Mouse (Mus musculus) kidney, postnatal 36 days (tissue): Measurements from ENCODE around the gene Rab22a.
"Not testable (repeated sequence)": the region's sequence is repeated elsewhere in the genome, so short reads cannot be mapped to it uniquely, and the experiment has no call there.

Experiments
- DNase-seq, 2 experiments: peaks; one replicate each; pipeline ENCODE4 v3.0.0; 2021 to 2022; ENCODE audit warnings: mixed read lengths in 2 of 2

Rab22a gene

DNA sequence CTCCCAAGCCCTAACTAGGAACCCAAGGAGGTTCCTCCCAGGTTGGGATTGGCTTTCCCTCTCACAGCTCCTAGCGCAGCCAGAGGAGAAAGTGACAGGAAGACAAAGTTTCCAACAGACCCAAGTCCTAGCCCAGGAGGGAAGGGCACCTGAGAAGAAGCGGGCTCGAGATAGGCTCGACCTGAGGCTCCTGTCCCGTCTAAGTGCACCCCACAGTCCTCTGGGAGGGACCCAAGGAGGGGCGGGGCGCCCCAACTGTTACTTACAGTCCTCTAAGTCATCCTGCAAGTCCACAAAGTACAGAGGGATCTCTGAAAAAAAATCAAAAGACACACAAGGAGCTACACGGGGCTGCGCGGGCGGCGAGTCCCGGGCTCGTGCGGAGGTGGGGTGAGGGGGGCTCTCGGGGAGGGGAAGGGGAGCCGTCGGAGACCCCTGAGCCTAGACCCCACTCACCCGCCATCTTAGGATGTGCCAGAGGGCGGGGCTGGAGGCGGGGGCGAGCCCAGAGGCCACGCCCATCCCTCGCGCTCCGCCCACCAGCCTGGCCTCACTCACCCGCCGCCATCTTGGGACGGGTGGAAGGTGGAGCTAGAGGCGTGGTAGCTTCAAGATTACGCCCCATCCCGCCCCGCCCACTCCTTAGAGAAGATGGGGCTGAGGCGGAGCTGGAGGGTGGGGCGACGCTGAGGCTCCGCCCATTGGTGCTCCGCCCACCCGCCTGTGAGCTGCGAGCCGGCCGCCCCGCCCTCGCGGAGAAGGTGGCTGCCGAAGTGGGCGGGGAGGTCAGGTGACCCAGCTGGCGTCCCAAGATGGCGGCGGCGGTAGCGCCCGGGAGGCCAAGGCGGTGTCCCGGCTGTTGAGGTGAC is at the start of gene Rab22a:
TSS of gene Rab22a (plus strand) at position 704 of the 869 bp plus-strand sequence.
- peak; percentile 98 to 99 for DNase-seq

DNA sequence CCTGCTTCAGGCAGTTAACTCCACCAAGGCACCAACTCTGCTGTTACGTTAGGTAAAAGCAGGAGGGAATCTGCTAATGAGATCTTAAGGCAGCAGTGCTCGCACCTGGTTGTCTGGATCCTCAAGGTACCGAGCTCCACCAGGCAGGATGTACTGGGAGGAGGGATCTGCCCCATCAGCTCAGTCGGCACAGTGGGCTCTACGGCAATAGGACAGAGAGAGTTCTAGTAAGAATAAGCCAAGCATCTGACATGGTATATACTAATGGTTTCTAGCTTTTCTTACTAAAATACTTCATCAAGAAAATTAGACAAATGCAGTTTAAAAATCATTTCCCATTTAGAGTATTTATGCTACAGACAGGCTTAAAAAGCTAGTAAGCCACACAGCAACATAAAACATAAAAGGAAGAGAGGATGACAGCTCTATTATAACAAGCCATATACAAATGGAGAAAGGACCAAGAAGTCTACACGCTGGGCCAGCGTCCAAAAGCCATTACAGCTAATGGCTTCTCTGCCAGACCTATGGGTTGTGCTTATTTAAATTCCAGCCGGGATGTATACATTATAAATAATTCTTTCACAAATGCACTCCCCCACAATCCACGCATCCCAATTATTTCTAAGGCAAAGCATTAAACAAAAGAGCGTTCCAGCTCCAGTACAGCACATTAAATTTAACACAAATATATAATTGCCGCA is 44.0 kb upstream of the Rab22a start:
- no peak for DNase-seq

DNA sequence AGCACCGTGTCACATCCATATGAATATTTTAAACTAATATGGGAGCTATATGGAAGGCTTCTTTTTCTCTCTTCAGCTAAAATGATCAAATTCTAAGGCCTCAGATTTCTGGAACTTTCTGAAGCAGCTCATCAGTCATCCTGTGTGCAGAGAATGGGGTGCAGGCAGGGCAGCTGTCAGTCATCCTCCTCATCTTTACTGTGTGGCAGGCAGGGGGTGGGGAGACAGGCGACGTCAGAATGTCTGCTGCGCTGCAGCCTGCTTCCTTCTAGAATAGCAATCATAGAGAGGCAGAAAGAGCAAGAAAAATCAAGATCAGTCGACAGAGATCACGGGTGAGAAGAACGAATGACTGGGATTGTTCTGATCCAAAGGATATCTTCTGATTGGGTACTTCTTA is 43.4 kb upstream of the Rab22a start:
- no peak for DNase-seq

DNA sequence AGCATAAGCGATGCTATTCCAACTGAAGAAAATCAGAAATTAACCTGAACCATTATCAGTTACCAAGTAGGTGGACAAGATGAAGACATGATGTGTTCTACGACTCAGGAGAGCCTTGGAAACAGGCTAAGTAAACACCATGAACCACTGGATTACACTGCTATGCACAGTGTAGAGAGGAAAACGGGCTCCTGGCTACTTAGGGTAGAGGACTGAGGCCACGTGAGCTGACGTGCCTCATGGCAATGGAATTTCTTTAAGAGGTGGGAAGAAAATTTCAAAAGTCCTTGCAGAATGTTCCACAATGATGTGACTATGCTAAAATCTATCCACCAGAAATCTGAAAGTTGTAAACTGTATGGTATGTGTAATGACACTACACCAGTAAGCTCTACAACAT is 40.4 kb upstream of the Rab22a start:
- DNase-seq: no peak

DNA sequence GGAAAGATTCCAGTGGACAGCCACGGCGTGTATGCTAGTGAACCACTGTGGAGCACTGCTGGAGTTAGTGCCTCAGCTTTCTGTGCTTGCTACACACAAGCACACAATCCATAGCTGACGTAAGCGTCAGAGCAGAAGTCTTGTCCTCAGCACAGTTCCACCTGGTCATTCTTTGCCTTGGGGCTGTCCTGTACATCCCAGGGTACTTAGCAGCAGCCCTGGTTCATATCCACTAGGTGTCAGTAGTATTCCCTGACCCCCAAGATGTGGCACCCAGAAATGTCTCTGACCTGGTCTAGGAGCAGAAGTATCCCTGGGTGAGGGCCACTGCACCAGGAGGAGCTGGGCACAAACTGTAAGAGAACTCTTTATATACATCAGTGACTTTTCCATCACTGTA is 38.9 kb upstream of the Rab22a start:
- no peak for DNase-seq

DNA sequence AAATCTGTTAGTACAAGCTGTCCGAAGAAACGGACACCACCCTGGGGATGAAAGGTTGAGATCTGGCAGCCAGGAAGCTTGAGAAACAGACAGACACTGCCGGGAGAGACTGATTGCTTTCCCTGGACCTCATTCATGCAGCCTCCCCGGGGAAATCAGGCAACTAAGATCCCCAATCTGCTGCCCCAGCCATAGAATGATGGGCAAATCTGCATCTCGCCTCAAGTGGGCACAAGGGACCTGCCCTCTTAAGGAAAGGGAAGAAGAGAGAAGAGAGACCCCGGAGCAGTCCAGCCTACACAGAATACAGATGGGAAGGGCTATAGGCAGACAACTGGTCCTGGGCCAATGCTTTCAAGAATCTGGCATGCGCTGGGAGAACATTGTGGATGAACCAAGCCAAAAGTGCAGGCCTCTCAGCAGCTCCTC is 37.4 kb upstream of the Rab22a start:
- DNase-seq: no peak

DNA sequence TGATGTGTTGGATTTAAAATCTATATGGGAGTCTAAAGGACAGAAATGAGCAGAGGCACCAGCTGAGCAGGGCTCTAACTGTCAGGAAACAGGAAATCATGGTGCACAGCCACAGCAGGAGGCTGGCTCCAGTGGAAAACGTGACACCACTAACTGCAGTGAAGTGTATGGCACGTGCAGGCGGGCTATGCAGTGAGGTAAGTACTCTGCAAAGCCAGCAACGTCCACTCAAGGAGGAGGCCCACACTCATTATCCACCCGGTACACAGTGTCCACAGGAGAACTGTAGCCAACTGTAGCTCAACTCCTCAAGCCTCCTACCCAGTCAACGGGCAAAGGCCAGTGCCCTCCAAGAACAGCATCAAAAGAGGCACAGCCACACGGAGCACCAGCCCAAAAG is 34.9 kb upstream of the Rab22a start:
- no peak for DNase-seq

DNA sequence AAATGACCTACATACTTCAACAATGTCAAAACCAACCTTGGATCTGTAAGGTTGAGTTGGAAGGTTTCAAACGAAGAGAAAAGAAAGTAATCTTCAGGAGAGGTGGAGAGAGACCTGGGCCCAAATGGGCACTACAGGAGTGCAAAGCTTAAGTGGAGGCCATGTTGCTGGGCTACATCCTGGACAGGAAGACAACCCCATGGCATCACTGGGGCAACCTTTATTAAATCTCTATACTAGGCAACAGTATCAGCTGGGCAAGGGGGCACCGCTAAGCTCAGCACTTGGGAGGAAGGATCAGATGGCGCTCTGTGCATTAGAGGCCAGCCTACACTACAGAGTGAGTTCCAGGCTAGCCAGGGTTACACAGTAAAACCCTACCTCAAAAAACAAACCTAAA is 33.8 kb upstream of the Rab22a start:
- no peak for DNase-seq

DNA sequence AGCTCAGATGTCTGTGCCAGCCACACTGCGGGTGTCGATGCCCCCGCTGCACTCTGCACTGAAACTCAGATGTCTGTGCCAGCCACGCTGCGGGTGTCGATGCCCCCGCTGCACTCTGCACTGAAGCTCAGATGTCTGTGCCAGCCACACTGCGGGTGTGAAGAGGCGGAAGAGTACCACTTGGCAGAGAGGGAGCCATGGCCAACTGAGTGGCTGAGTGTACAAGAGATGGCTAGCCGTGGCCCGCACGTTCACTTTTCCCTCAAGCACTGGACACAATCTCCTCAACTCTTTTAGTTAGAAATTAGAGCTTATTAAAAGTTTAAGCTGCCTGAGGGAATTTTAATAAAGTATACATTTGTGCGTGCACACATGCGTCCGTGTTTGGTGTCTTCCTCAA is 25.5 kb upstream of the Rab22a start:
- DNase-seq: not testable (repeated sequence)

DNA sequence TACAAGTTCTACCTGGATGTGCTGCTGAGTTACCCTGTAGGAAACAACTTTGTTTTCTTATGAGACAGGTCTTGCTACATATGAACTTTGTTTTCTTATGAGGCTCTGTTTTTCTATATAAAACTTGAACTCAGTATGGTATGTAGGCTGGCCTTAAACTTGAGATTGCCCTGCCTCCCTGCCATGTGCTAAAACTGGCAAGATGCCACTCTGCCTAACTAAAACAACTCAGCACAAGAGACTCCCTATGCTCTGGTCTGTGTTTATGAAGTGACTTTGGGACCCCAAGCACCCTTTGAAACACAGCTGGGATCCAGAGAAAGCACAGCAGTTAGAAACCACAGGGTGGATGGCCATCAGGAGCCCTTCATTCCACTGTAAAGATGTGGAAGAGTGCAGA is 18.2 kb upstream of the Rab22a start:
- DNase-seq: no peak

DNA sequence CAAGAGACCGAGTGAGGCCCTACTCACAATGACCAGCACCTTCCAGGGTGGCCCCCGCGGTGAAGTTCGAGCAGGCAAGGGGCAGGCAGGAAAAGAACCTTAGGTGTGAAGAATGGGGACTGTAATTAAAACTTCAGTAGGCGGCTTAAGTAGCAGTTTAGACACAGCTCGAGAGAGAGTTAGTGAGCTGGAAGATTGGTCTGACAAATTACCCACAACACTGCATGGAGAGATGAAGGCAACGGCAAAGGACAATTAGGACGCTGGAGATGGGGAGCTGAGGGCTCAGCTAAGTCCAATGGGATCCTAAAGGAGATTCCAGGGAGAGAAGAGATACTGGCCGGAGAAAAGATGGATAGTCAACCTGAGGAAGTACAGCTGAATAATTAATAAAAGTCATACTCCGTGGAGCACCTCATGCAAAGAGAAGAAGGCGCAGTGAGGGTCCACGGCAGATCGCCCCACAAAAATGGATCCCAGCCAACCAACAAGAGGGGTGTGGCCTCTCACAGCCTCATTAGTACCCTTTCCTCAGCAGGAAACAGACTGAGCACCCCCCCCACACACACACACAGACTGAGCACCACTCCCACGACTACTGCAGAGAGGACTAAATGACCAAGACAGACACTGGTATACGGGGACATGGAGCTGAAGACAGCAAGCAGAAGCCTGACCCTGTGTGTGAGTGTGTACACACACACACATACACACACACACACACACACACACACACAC is 17.1 kb upstream of the Rab22a start:
- no peak for DNase-seq

DNA sequence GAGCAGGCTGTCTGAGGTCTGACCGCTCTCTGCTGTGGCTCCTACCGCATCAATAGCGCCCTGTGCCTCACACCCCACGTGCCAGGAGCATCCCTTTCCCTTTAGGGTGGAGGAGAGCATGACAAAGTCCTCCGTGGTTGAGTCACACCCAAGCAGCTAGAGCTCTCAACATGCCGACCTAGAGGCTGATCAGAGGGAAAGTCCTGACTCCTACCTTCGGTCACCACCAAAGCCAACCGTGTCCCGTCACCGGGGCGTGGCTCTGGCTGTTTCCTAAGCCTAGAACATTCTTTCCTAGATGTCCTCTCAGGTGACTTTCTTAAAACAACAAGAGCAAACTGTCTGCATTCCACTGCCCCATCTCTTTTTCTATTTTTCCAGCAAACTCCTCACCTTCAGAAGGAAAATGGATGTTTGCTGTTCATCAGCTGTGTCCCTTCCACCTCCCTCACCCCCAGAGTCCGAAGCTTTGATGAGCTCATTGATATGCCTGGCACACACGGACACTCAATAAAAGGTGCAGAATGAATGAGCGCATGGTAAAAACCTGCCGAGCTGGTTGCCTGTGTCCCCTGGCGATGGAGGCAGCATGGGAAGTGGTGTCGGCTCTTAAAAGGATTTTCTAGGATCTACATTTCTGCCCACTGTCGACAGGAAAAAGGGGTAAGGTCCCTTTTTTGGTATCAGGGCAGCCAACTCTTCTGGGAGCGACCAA is 12.2 kb upstream of the Rab22a start:
- peak; percentile 15 to 21 for DNase-seq

DNA sequence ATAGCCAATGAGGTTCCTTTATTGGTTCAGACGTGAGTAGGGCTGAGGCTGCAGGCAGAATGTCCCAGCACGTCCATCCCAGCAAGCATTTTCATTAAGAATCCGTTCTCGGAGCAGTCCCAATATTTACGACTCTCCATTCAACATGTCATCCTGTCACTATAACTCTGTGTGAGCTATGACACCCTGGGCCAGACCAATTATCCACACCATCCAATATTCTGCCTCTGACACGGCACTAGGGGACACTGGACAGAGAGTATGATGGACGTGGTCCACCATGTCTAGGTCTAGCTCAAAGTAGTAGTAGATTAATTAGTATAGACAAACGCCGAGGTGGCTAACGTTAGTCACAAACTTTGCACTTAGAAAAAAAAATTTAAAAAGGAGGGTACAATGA is 9.8 kb upstream of the Rab22a start:
- no peak for DNase-seq

DNA sequence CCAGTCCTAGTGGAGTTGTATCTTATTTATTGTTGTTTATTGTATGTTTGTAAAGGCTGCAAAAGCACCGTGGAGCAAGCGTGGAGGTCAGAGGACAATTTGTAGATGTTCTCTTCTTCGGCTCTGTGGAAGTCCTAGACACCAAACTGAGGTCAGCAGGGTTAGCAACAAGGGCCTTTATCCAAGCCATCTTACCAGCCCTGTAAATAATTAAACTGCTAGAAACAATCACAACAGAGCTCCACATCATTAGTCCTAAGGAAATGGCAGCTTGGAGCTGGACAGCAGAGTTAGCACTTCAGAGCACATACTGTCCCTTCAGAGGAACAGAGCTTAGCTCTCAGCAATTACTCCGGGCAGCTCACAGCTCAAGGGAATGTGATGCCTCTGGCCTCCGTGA is 6.0 kb upstream of the Rab22a start:
- peak; percentile 33 to 62 for DNase-seq

DNA sequence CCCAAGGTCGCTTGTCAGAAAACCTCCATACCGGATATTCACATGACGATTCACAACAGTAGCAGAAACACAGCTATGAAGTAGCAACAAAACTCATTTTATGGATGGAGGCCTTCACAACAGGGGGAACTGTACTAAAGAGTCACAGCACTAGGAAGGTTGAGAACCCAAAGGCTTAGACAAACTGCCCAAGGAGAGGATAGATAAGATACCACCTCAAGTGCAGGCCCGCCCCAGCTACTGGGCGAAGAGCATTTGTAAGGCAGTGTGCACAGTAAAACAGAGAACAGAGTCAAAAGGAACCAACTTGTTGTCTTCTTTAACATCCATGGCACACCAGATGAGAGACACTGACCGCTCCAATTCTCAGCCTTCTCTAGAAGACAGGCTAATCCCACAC is 1.8 kb upstream of the Rab22a start:
- DNase-seq: no peak

DNA sequence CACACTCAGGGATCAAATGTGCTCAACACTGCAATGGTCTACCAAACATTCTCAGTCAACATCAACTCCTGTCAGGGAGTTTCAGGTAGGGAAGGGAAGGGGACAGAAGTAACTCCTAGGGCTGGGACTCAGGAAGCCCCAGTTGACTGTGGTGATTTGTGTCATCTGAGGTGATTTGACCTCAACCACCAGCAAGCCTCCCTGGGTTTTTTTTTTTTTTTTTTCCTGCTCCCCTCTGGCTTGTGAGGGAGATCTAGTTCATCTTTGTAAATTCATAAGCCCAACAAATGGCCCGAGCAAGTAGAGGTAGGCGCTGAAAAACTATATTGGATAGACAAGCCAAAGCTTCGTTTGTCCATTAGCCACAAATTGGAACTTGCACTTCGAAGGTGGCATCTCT is 1.0 kb upstream of the Rab22a start:
- no peak for DNase-seq

DNA sequence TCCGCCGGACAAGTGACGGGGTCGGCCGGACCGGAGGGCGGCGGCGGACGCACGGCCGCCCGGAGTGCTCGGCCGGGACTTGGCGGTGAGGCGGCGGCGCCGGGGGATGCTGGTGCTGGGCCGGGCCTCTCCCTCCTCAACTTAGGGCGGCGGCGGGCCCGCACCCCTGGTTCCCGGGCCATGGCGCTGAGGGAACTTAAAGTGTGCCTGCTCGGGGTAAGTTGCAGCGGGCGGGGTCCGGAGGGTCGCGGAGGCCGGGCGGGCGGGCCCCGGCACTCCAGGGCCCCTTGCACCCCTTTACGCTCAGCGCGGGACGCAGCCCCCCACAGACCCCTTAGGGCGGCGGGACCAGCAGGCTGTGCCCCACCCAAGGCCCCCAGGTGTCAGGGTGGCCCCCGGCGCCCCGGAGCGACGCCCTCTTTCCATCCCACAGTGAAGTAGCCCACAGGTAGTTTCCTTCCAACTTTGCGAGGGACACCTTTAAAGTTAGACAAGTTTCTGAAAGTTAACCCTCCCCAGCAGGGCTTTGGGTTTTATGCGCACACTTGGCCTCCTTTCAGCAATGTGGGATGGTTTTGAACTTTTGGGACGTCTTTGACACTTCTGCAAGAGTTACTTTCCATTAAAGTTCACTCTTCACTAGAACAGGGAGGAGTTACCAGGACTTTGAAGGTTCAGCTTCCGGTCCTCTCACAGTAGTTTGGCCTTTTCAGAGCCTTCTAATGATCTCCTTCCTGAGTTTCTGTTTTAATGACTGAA is 545 bp downstream of the Rab22a start:
- peak in 1 of 2 experiments; percentile 19 for DNase-seq

DNA sequence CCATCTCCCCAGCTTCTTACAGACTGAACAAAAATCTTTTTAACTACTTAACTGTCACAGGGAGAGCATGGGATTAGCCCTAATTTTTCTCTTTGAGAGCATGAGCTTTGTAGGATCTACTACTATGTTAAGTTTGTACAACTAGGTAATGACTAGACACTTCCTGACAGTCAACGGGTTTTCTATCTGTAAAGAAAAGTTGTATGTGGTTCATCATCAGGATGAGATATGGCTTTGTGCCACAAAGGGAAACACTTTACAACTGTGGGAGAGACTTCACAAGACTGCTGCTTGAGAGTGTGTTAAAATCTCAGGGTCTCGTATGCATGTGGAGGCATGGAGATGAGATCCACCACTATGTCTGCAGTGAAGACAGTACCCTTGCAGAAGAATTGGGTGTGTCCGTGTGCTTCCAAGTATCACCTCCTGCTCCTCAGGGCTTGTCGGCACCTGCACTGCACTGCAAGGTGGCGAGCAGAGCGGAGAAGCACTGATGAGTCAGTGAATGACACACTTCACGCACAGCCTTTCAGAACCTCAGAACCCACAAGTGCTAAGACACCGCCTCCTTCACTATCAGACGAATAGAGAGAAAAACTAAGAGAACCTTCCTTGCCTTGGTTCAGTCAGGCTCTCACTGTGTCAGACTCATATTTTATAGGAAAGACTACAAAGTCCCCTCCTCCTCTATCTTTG is 2.8 kb downstream of the Rab22a start:
- DNase-seq: no peak

DNA sequence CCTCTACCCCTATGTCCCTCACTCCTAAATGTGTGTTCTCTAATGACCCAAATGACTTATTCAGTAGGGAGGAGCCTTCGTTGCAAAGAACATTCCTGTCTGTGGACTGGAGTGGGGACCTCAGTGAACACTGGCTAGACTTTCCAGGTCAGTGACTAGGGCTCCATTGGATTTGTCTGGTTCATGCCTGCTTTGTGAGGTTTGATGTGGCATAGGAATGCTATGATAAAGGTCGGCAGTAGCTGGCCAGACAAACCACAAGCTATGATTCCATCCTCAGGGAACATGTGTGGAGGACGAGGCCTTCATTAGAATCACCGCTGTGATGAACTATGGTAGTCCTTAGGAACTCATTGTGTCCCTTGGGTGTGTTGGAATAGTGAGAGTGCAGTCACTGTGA is 5.2 kb downstream of the Rab22a start:
- DNase-seq: peak in 1 of 2 experiments; percentile 52

DNA sequence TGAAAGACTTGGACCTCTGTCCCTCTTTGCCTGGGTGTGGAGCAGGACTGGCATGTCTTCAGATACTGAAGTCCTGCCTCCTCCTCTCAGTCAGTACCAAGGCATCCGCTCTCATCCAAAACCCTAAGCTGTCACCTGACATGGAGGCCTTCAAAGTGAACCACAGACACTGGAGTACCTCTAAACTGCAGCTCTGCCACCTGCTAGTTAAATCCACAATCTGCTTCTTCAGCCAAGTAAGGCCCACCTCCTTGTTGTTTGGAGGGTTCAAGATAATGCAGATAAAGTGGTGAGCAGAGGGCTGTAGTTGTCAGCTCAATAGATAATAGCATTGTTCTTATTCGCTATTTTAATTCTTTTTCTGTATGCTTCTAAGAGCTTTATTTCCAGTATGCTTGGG is 5.7 kb downstream of the Rab22a start:
- no peak for DNase-seq

DNA sequence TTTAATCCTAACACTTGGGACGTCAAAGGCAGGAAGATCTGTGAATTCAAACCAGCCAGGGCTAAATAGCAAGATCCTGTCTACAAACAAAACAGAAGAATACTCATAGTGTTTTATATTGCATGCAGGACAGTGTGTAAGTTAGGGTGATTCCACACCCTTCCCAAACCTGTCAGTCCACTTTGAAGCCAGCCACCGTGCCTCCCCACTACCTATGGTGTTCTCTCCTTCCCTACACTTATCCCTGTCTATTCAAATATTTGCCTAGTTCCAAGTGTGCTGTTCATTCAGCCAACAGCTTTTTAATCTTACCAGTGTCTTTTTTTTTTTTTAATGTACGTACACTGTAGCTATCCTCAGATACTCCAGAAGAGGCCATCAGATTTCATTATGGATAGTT is 7.3 kb downstream of the Rab22a start:
- no peak for DNase-seq
